Mouse (Mus musculus) T-helper 2 cell (primary cell): Measurements from ENCODE around the gene Cacna2d3.

Experiments
- in situ Hi-C: fragments of 300-600 bp; cut with MboI, MseI; formaldehyde crosslinking; loops from one replicate; pipeline ENCODE4 v1.15.1; 2025; ENCODE audit warnings: high pct_unique_total_duplicates

Cacna2d3 gene

DNA sequence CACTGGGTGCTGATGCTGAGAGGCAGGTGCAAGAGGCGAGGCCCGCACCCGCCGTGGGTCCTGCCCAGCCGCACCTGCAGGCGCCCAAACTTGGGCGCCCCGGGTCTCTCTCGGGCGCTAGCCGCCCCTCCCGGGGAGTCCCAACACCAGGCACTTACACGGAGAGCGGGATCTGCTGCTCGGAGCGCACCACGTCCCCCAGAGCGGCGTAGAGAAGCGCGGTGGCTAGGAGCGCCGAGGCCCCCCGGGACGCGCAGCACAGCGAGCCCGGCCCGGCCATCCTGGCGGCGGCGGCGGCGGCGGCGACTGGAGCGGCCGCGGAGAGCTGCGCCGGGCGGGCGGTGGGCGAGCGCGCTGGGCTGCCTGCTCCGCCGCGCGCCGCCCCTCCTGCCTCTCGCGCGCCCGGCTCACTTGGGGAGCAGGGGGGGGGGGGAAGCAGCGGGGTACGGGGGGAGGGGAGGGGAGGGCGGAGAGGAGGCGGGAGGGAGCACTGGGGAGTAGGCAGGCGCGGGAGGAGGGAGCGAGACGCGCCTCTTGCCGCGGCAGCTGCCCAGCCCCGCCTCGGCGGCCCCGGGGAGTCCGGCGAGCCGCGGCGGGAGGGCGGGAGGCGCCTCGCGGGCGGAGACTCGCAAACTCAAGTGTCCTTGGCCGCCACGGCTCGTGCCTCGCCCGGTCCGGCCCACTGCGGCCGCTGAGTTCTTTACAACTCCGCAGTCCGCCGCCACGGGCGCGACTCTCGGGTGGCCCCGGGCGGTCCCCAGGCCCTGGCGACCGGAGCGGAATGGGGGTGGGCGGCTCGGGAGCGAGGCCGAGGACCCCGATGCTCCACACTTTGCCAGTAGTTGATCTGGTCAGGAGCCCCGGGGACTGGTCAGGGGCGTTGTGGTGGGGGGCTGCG is at the start of gene Cacna2d3:
Gene Cacna2d3 (minus strand): TSS at position 377 of the 898 bp plus-strand sequence.
- in situ Hi-C loops: no loop called here

- in situ Hi-C loops: no loop called here
Measured at GRCm38 (mm10) chr14:29769486-29769885, 47.8 kb upstream of the Cacna2d3 start.

DNA sequence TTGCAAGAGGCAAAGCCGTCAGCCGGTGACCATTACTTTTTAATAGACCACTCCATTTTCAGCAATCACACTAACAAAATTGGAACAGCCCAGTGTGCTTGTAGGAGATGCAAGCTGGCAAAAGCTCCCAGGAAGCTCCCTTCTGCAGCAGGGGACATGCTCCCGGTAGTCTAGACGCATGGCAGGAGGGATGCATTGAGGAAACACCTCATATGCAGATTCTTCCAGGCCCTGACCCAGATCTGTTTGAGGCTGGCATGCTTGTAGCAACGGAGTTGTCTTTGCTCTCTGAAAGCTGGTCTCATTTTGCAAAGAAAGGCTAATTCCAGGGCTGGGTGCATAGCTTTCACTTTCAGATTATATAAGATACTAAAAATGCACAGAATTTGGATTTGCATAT is 31.2 kb upstream of the Cacna2d3 start:
- in situ Hi-C loops: no loop called here

- in situ Hi-C loops: no loop called here
Measured at GRCm38 (mm10) chr14:29738751-29739150, 17.1 kb upstream of the Cacna2d3 start.

- in situ Hi-C loops: no loop called here
Measured at GRCm38 (mm10) chr14:29730256-29730655, 8.6 kb upstream of the Cacna2d3 start.

GRCm38 (mm10) chr14:29729009-29729408 is 7.3 kb upstream of the Cacna2d3 start:
- in situ Hi-C loops: loop anchor here (5.0 kb wide), 1 partner anchor 208 kb away; no protein-coding TSS in a partner anchor

DNA sequence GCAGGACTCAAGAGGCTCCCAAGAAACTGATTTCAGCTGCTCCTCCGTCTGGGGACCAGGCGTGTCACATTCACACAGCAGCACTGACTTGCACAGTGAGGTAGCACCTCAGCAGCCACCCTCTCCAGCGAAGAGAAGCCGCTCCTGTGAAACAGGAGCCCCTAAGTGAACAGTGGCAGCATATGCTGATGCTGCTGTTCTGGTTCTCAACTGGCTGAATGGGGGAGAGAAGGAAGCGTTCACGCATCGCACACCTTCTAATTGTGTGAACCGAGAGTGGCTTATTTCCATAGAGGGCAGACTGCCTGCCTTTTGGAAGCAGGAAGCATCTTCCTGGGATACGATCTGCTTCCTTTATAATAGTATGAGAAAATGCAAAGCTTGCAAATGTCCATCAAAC is 5.9 kb upstream of the Cacna2d3 start:
- in situ Hi-C loops: loop anchor here (5.0 kb wide), 1 partner anchor 210 kb away; no protein-coding TSS in a partner anchor

GRCm38 (mm10) chr14:29723267-29723666 is 1.6 kb upstream of the Cacna2d3 start:
- in situ Hi-C loops: no loop called here

- in situ Hi-C loops: no loop called here
Measured at GRCm38 (mm10) chr14:29722386-29723221, 940 bp upstream of the Cacna2d3 start.

DNA sequence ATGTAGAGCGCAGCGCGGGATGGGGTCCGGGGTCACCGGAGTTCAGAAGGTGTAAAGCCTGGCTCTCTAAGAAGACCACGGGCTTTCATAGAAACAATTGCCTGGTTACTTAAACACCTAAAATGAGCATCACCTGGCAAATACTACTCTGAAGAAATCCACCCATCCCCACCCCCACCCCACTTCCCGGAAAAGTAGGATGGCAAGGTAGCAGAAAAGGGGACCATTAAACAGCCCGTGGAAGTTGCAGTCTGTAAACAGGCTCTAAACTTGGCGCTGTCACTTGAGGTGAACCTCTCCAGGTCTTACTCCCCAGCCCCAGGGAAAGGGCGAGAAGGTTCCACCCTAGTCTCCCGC is 555 bp downstream of the Cacna2d3 start:
- in situ Hi-C loops: no loop called here

DNA sequence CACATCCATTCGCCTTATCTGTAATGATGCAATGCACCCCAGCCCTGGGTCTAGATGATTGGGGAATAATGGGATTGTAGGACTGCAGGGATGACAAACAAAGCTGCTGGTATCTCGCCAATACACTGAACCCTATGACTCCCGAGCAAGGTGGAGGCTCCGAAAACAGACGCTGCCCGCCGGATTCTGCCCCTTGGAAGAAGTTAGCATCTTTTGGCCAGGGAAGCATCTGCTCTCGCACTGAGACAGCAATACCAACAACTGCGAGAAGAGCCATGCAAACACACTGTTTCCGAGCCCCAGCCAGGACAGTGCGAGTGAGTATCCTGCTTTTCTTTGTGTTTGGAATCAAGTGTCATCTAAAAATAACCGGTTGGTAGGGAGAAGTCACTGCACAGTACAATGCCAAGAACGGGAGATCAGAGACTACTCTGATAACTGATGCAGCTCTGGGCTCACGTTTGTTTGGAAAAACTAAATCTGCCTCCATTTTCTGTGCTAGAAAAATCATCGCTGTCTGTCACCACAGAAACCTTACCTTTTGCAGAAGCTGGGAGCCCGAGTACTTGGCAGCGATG is 1.2 kb downstream of the Cacna2d3 start:
- in situ Hi-C loops: no loop called here

- in situ Hi-C loops: no loop called here
Measured at GRCm38 (mm10) chr14:29712621-29713020, 9.0 kb downstream of the Cacna2d3 start.

GRCm38 (mm10) chr14:29707561-29708335 is 13.9 kb downstream of the Cacna2d3 start:
- in situ Hi-C loops: no loop called here

- in situ Hi-C loops: no loop called here
Measured at GRCm38 (mm10) chr14:29702762-29703161, 18.9 kb downstream of the Cacna2d3 start.

DNA sequence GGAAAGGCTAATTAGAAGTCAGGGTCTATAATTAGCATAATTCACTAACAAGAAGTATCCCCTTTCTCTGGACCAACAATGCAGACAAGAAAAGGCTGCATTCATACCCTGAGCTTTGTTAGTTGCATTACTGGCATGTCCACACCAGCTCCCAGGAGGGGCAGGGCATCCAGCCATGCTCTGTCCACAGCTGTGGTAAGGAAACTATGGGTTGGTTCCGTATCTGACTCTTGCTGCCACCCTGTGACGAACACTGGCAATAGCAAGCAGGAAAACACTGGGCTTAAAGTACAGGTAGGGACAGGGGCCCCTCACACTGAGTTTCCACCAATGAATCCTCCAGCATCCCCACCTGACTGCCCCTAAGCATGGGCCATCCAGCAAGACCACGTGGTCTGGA is 25.5 kb downstream of the Cacna2d3 start:
- in situ Hi-C loops: no loop called here

GRCm38 (mm10) chr14:29672436-29673050 is 49.1 kb downstream of the Cacna2d3 start:
- in situ Hi-C loops: no loop called here

- in situ Hi-C loops: no loop called here
Measured at GRCm38 (mm10) chr14:29669826-29670225, 51.8 kb downstream of the Cacna2d3 start.

GRCm38 (mm10) chr14:29657006-29657405 is 64.7 kb downstream of the Cacna2d3 start:
- in situ Hi-C loops: no loop called here

- in situ Hi-C loops: no loop called here
Measured at GRCm38 (mm10) chr14:29650591-29650990, 71.1 kb downstream of the Cacna2d3 start.

DNA sequence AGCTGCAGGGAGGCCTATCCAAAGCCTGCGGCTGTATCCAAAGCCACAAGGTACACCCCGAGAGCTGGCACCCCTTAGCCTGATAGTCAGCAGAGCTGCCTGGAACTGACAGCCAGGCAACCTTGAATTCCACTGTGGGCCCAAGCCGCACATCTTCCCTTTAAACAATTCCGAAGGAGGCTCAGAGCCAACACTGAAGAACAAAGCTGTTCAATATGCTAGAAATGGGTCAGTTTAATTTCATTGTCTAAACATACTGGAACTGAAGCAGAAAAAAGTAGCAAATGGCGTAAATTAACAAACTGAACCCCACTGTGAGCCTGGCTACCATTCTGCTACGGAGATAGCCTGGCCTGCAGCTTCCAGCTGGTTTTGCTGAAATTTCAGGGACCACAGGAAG is 72.9 kb downstream of the Cacna2d3 start:
- in situ Hi-C loops: no loop called here

GRCm38 (mm10) chr14:29645421-29645820 is 76.2 kb downstream of the Cacna2d3 start:
- in situ Hi-C loops: no loop called here
